Mouse (Mus musculus) bone marrow, adult 2 months (tissue): ENCODE results near the gene Traf2.

Experiments
- CTCF ChIP-seq: fragments of 200-500 bp; IDR thresholded peaks from 2 replicates; pipeline ENCODE4 v1.5.1; 2011; ENCODE audit warnings: low read length, control low read depth; ENCODE audit not compliant: control insufficient read depth, insufficient read depth
- POLR2A ChIP-seq: fragments of 200-500 bp; IDR thresholded peaks from 2 replicates; pipeline ENCODE4 v1.6.1; 2011; ENCODE audit warnings: low read depth, mild to moderate bottlenecking, control low read depth, low read length, borderline replicate concordance; ENCODE audit not compliant: control insufficient read depth

DNA sequence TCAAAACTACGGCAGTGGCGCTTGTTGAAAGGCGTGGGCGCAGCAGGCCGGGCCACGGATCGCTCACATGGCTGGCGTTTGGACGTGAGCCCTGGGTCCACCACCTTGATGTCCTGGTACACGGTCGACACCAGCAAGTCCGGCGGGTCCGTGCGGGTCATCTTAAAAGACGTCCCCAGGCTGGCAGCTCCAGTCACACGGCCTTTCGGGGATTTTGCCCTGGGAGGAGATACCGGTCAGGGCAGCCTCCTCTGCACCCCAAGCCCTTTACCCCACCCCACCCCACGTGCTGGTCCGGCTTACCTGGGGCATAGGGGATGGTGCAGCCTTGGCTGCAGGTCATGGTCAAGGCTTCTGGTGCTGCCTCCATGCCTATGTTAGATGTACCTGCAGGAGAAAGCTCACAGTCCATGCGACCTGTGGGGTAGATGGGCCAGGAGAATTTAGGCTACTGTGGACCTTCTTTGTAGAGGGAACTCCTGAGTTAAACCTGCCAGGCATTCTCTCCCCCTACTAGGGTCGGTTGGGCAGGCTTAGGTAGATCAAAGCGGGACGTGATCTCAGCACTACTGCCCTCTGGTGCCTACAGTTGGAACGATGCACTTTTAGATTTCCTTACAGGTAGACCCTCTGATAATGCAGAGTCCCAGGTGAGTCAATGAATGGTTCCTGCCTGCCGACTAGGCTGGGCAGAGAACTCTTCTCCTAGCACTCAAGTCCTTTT lies 33.2 kb upstream of the Traf2 start:
- TF ChIP-seq CTCF: peak; percentile 55
- no peak for TF ChIP-seq POLR2A
